Mouse (Mus musculus) neural tube, embryonic 10.5 days (tissue): ENCODE results near the gene Pstk.
"Not testable (repeated sequence)": the region's sequence is repeated elsewhere in the genome, so short reads cannot be mapped to it uniquely, and the experiment has no call there.

Experiments used
- DNase-seq: peaks from one replicate; pipeline ENCODE4 v3.0.0-alpha.2; 2017; ENCODE audit warnings: low spot score; ENCODE audit errors: extremely low spot score

Pstk gene

GRCm38 (mm10) chr7:131370648-131371469, at the start of gene Pstk:
Gene Pstk, plus strand, starts transcription at chr7:131371141.
- peak; percentile 94 for DNase-seq

GRCm38 (mm10) chr7:131322192-131322591, 48.7 kb upstream of the Pstk start, which contains the start of gene Cuzd1:
Gene Cuzd1, minus strand, starts transcription at chr7:131322292.
- DNase-seq, result no peak

- DNase-seq, result no peak
These were observed 43.9 kb upstream of the Pstk start for GRCm38 (mm10) chr7:131327054-131327453.

- DNase-seq, result no peak
These were observed 41.5 kb upstream of the Pstk start, which contains the start of gene Fam24b for GRCm38 (mm10) chr7:131329416-131329815. Gene Fam24b, minus strand, starts transcription at chr7:131329516.

- DNase-seq, result no peak
These were observed 39.3 kb upstream of the Pstk start for GRCm38 (mm10) chr7:131331688-131332087.

GRCm38 (mm10) chr7:131333564-131333963, 37.4 kb upstream of the Pstk start, which contains the start of gene Fam24a:
Gene Fam24a, plus strand, starts transcription at chr7:131333864.
- no peak for DNase-seq

GRCm38 (mm10) chr7:131337502-131338068, 33.4 kb upstream of the Pstk start:
- DNase-seq, result no peak

GRCm38 (mm10) chr7:131345856-131346541, 24.9 kb upstream of the Pstk start:
- DNase-seq, result no peak

GRCm38 (mm10) chr7:131356105-131356504, 14.8 kb upstream of the Pstk start:
- DNase-seq, result no peak

GRCm38 (mm10) chr7:131362269-131362614, 8.7 kb upstream of the Pstk start:
- no peak for DNase-seq

GRCm38 (mm10) chr7:131362615-131363300, 8.2 kb upstream of the Pstk start, which contains the start of gene 2310057M21Rik:
Gene 2310057M21Rik, minus strand, starts transcription at chr7:131362759.
- peak; percentile 94 for DNase-seq

- DNase-seq, result no peak
These were observed 6.8 kb upstream of the Pstk start for GRCm38 (mm10) chr7:131364131-131364530.

GRCm38 (mm10) chr7:131371470-131371860, 524 bp downstream of the Pstk start:
- DNase-seq, result no peak

GRCm38 (mm10) chr7:131371880-131372651, 1.1 kb downstream of the Pstk start:
- no peak for DNase-seq

GRCm38 (mm10) chr7:131391761-131392160, 20.8 kb downstream of the Pstk start:
- DNase-seq, result not testable (repeated sequence)

GRCm38 (mm10) chr7:131409321-131409987, 38.5 kb downstream of the Pstk start:
- DNase-seq, result no peak

- DNase-seq, result no peak
These were observed 39.0 kb downstream of the Pstk start for GRCm38 (mm10) chr7:131409988-131410385.

GRCm38 (mm10) chr7:131410416-131411058, 39.6 kb downstream of the Pstk start, which contains the start of the genes Ikzf5 and Acadsb:
Gene Ikzf5, minus strand, starts transcription at chr7:131410521.
Gene Acadsb, plus strand, starts transcription at chr7:131410601.
- peak; percentile 95 for DNase-seq

GRCm38 (mm10) chr7:131411221-131411940, 40.4 kb downstream of the Pstk start:
- DNase-seq, result no peak
